Mouse (Mus musculus) midbrain, embryonic 13.5 days (tissue): ENCODE data around the gene Cwc22. TPM values are rescaled to one million over a fixed set of nuclear protein-coding genes. Genes with fewer than 3 reads are reported as not detected.
"Not testable (repeated sequence)": the region's sequence is repeated elsewhere in the genome, so short reads cannot be mapped to it uniquely, and the experiment has no call there.

Experiments
- ATAC-seq: fragments of 200-750 bp; cut with Nextera tagmentation; 2 replicates; pipeline ENCODE4 v1.8.0; 2017; ENCODE audit warnings: mild to moderate bottlenecking, moderate TSS enrichment, moderate library complexity
- H3K27ac ChIP-seq: fragments of 300-500 bp; sonication (generic); 2 replicates; pipeline ENCODE4 v1.5.1; 2015; ENCODE audit warnings: inconsistent platforms, mild to moderate bottlenecking, moderate library complexity
- H3K27me3 ChIP-seq: fragments of 300-500 bp; sonication (generic); 2 replicates; pipeline ENCODE4 v1.6.1; 2015; ENCODE audit warnings: mild to moderate bottlenecking, inconsistent platforms
- H3K36me3 ChIP-seq: fragments of 300-500 bp; sonication (generic); 2 replicates; pipeline ENCODE4 v1.6.1; 2015; ENCODE audit warnings: mild to moderate bottlenecking, inconsistent platforms
- H3K4me1 ChIP-seq: fragments of 300-500 bp; sonication (generic); replicated peaks from 2 replicates; pipeline ENCODE4 v1.6.1; 2015; ENCODE audit warnings: inconsistent platforms
- H3K4me2 ChIP-seq: fragments of 300-500 bp; sonication (generic); replicated peaks from 2 replicates; pipeline ENCODE4 v1.6.1; 2015; ENCODE audit warnings: moderate library complexity, mild to moderate bottlenecking, inconsistent platforms
- H3K4me3 ChIP-seq: fragments of 300-500 bp; sonication (generic); replicated peaks from 2 replicates; pipeline ENCODE4 v1.5.1; 2015; ENCODE audit warnings: mild to moderate bottlenecking, inconsistent platforms
- H3K9ac ChIP-seq: fragments of 300-500 bp; sonication (generic); replicated peaks from 2 replicates; pipeline ENCODE4 v1.6.1; 2015; ENCODE audit warnings: mild to moderate bottlenecking, inconsistent platforms
- H3K9me3 ChIP-seq: fragments of 300-500 bp; sonication (generic); 2 replicates; pipeline ENCODE4 v1.6.1; 2016; ENCODE audit warnings: mild to moderate bottlenecking, inconsistent platforms
- WGBS: fragments of 180-500 bp; shearing (Covaris S2); methylation state at CpG from one replicate; pipeline ENCODE4 v1.1.7; 2015; 5-methylcytosine and 5-hydroxymethylcytosine counted together
- polyA plus RNA-seq: library from polyadenylated mRNA; unstranded; fragments of >200 nt; fragmentation: Nextera tagmentation; extraction: Ambion mirVana; gene quantifications from 2 replicates; pipeline ENCODE4 v1.2.1, GENCODE M21; 2015

Cwc22 gene
- polyA plus RNA-seq, 1 experiment from 2014 or later = 26.7 TPM

DNA sequence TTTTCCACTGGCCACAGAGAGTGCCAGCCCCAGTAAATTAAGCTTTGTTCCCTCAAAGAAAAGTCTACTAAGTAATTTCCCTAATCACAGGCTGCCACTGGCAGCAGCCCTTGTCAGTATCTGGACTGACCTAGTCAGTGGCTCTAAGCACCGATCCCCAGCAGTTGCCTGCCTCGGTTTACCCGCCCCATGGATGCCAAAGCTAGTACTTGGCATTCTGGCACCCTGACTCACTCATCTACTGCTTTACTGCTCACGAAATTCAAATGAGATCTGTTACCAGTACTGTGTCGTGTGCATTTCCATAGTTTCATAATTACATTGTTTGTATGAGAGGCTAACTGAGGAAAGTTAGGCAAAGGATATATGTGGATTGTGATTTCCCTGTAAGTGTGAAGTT is 44.9 kb downstream of the Cwc22 start:
- no peak overlapping the region for H3K4me2 ChIP-seq
- peaks cover 80% of the 10 kb centered on the region for H3K36me3 ChIP-seq
- 96% methylated on average over 5 of the region's 5 CpGs for WGBS
- no peaks in the 10 kb centered on the region for H3K9me3 ChIP-seq
- ATAC-seq = no peak
- H3K27me3 ChIP-seq = no peaks in the 10 kb centered on the region
- no peak overlapping the region for H3K4me3 ChIP-seq
- H3K9ac ChIP-seq = no peak overlapping the region
- no peaks in the 10 kb centered on the region for H3K4me1 ChIP-seq
- no peak overlapping the region for H3K27ac ChIP-seq

DNA sequence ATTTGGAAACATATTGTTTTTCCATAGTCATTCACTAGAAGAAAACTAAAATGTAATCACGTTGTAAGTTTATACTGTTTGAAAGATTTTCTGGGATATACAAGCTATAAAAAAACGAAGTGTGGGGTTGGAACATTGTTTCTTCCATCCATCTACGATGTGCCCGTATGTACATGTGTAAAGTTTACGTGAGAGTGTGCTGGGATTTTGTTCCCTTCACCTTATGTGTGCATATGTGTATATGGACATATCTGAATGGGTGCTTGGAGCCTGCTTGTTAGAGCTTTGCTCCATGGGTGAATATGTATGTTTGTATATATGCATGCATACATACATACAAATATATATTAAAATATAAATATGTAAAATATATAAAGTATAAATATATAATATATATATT is 45.4 kb downstream of the Cwc22 start:
- H3K27ac ChIP-seq = no peak overlapping the region
- no peak overlapping the region for H3K4me2 ChIP-seq
- no peak for ATAC-seq
- peaks cover 81% of the 10 kb centered on the region for H3K36me3 ChIP-seq
- no peak overlapping the region for H3K9ac ChIP-seq
- no peak overlapping the region for H3K4me3 ChIP-seq
- WGBS = 98% methylated on average over 5 of the region's 5 CpGs
- no peaks in the 10 kb centered on the region for H3K9me3 ChIP-seq
- no peaks in the 10 kb centered on the region for H3K4me1 ChIP-seq
- H3K27me3 ChIP-seq = no peaks in the 10 kb centered on the region

DNA sequence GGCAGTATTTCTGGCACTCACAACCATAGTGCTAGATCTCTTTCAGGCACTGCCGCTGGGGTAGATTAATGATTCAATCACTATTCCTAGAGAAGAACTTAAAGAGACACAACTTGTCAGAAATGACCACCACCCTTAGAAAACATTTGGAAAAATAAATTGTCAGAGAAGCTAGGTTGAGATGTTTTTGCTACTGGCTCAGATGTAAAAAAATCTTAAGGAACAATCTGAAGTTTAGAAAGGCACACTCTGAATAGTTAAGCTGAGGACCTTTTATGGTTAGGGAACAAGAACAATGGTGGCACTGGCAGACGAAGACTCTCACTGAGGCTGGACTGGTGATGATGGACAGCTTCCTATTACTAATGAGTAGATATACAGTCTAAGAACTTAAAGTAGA is 46.1 kb downstream of the Cwc22 start:
- Histone ChIP-seq H3K36me3 (peaks cover 77% of the 10 kb centered on the region), H3K4me2 (no peak overlapping the region), H3K9me3 (no peaks in the 10 kb centered on the region), H3K4me1 (no peaks in the 10 kb centered on the region), H3K4me3 (no peak overlapping the region), H3K9ac (no peak overlapping the region), H3K27me3 (no peaks in the 10 kb centered on the region), H3K27ac (no peak overlapping the region)
- 84% methylated on average over 2 of the region's 2 CpGs for WGBS
- no peak for ATAC-seq

DNA sequence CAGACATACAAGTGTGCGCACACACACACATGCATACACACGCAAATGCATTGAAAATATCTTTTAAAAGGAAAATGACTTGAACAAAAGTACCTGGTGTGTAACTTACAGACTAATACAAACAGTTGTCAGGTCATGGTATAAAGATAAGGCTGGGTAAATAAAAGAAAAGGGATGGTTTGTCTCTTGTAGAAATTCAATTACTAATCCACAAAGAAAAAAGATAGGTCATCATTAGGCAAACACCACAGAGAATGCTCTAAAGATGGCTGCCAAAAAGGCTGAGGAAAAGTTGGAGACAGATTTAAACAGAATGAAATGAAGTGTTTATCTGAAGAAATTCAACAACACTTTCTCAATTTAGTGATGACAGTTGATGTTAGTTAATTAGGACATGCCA is 47.7 kb downstream of the Cwc22 start:
- no peak for ATAC-seq
- Histone ChIP-seq H3K4me3 (no peak overlapping the region), H3K36me3 (peaks cover 76% of the 10 kb centered on the region), H3K27ac (no peak overlapping the region), H3K9ac (no peak overlapping the region), H3K4me2 (no peak overlapping the region), H3K27me3 (no peaks in the 10 kb centered on the region), H3K4me1 (no peaks in the 10 kb centered on the region), H3K9me3 (no peaks in the 10 kb centered on the region)
- WGBS = 100% methylated on average over 2 of the region's 2 CpGs

DNA sequence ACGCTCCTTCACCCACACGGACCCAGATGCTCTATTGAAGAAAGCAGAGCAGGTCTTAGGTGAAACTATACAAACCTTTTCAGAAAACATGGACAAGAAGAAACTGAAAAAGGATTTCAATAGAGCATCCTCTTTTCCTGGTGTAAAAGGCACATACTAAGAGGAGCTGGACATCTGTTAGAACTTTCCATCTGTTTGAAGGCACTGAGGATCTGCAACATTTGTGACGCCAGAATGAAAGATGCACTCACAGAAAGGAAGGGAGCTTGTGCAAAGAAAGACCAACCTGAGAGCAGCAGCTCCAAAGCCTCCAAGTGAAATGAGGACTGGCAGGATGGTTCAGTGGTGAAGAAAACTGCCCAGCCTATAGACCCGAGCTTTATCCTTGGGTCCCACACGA is 48.2 kb downstream of the Cwc22 start:
- H3K27ac ChIP-seq = no peak overlapping the region
- no peak for ATAC-seq
- no peak overlapping the region for H3K4me3 ChIP-seq
- H3K4me1 ChIP-seq = no peaks in the 10 kb centered on the region
- H3K4me2 ChIP-seq = no peak overlapping the region
- WGBS = 92% methylated on average over 5 of the region's 5 CpGs
- no peaks in the 10 kb centered on the region for H3K27me3 ChIP-seq
- H3K36me3 ChIP-seq = peaks cover 75% of the 10 kb centered on the region
- no peak overlapping the region; the same call in 1 of the 2 replicates for H3K9ac ChIP-seq
- H3K9me3 ChIP-seq = no peaks in the 10 kb centered on the region

DNA sequence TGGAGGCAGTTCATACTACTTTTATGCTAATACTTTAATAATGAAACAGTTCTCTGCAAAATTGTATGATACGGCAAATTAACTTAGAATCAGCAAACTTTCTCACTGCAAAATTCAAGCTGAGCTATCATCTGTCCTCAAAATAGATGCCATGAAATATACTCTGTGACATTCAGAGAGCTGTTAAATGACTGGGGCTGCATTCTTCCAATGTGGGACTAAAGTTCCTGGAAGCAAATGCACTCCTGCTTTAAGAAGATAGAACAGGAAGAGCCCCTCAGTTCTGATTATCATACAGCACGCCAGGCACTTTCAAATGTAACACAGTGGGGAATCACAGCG is 48.6 kb downstream of the Cwc22 start:
- H3K36me3 ChIP-seq = peaks cover 78% of the 10 kb centered on the region
- WGBS = 86% methylated on average over 3 of the region's 3 CpGs

DNA sequence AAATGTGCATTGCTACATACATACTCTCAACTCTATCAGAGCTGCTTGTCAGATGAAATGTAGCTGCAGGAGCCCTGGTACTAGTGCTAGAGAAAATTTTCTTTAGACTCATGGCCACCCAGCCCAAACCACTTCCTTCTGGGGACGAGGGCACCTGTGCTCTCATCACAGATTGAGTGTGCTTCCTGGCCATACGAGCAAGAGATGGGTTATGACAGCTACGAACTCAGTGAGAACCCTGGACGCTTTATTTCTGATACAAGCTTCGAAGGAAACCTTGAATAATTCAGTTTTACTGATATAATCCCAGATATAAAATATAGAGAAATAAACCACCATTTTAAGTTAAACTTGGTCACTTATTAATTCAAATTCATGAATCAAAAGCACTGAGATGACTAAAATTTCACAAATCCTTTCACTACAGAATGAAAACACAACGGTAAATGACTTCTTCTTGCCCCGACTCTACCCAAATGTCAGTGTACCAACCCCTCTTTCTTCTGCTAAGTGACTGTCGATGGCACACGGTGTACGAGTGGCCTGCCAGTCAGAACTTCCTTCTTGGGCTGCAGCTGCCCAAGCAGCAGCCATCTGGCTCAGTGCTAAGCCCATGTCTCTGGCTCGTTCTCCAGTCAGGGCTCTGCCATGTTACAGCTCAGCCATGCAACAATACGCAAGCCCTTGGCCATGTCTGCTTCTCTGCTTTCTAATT is 49.2 kb downstream of the Cwc22 start:
- 93% methylated on average over 12 of the region's 12 CpGs for WGBS
- H3K4me1 ChIP-seq = no peaks in the 10 kb centered on the region
- no peak for ATAC-seq
- H3K9me3 ChIP-seq = no peaks in the 10 kb centered on the region
- H3K4me2 ChIP-seq = no peak overlapping the region
- H3K4me3 ChIP-seq = no peak overlapping the region
- no peak overlapping the region for H3K27ac ChIP-seq
- no peak overlapping the region for H3K9ac ChIP-seq
- peaks cover 77% of the 10 kb centered on the region for H3K36me3 ChIP-seq
- H3K27me3 ChIP-seq = no peaks in the 10 kb centered on the region

More for the DNA sequence above, 48.6 kb downstream of the Cwc22 start:
- Histone ChIP-seq H3K27me3 (no peaks in the 10 kb centered on the region), H3K4me2 (no peak overlapping the region), H3K4me1 (no peaks in the 10 kb centered on the region), H3K9me3 (no peaks in the 10 kb centered on the region), H3K4me3 (no peak overlapping the region), H3K27ac (no peak overlapping the region), H3K9ac (no peak overlapping the region; the same call in 1 of the 2 replicates)
- no peak for ATAC-seq

DNA sequence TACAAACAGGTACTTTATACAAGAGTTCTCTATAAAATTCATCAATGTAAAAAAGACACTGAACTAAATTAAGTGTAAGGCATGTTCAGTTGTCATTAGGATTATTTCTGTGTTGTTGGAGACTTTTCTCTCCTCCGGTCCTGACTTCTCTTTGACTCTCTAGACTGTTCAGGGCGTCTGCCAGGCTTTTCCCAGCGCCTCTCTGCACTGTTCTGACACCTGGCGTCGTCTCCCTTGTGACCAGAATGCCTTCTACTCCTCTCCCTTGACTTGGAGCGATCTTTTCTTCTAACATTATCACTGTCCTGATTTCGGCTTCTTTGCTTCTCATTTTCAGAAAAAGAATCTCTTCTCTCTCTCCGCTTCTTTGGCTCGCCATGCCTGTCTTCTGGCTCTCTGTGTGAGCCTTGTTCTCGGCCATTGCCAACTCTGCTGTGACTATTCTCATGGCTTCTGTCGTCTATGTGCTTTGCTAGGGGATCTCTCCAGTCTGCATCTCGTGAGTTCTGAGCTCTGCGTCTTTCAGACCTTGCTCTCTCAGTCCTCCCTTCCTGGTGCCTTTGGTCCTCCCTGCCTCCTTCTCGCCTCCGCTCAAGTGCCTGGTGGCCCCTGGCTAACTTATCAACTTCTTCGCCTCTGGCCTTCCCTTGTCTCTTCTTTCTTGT is 50.1 kb downstream of the Cwc22 start:
- not testable (repeated sequence) for H3K9ac ChIP-seq, H3K4me1 ChIP-seq, ATAC-seq, H3K27me3 ChIP-seq, H3K4me2 ChIP-seq, H3K4me3 ChIP-seq, H3K27ac ChIP-seq, H3K9me3 ChIP-seq
- 95% methylated on average over 16 of the region's 16 CpGs for WGBS
- H3K36me3 ChIP-seq = peaks cover 72% of the 10 kb centered on the region

DNA sequence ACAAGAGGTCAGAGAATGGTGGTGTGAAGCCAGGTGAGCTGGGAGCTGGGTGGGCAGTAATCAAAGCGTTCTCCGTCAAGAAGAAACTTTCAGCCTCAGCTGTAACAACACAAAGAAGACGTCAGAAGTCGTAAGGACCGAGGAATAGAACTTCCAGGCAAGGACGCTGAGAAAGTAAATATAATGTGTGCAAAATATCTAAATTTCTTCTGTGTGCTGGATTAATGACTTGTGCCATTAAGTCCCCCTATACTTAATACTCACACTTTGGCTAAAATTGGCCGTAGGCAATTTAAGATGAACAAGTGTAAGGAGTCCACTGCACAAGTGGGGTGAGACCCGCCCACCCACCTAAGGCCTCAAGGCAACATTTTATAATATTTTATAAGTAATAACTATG is 51.3 kb downstream of the Cwc22 start:
- Histone ChIP-seq H3K36me3 (peaks cover 66% of the 10 kb centered on the region), H3K4me3 (no peak overlapping the region), H3K9ac (no peak overlapping the region), H3K27me3 (no peaks in the 10 kb centered on the region), H3K4me2 (no peak overlapping the region), H3K27ac (no peak overlapping the region), H3K4me1 (no peaks in the 10 kb centered on the region), H3K9me3 (no peaks in the 10 kb centered on the region)
- ATAC-seq = no peak
- 95% methylated on average over 8 of the region's 8 CpGs for WGBS

DNA sequence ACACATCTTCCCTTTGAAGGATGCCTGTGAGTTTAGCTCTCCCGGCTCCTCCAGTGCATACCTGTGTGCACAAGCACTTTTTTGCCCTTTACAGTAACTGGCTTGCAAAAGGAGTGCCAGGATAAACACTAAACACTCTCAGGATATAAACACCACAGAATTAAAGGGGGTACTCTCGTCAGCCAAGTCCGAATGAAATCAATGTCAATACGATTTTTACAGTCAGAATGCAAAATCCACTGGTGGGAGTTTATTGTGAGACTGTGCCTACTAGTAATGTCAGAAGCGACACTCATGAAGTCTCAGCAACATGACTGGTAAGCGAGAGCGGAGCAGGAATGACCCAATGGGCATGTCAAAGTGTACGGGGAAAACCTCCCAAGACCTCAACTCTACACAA is 52.7 kb downstream of the Cwc22 start:
- no peak overlapping the region for H3K9ac ChIP-seq
- no peaks in the 10 kb centered on the region for H3K4me1 ChIP-seq
- no peak overlapping the region for H3K27ac ChIP-seq
- 97% methylated on average over 8 of the region's 8 CpGs for WGBS
- no peak overlapping the region for H3K4me3 ChIP-seq
- no peaks in the 10 kb centered on the region for H3K9me3 ChIP-seq
- no peak overlapping the region for H3K4me2 ChIP-seq
- H3K27me3 ChIP-seq = no peaks in the 10 kb centered on the region
- ATAC-seq = no peak
- peaks cover 53% of the 10 kb centered on the region for H3K36me3 ChIP-seq

DNA sequence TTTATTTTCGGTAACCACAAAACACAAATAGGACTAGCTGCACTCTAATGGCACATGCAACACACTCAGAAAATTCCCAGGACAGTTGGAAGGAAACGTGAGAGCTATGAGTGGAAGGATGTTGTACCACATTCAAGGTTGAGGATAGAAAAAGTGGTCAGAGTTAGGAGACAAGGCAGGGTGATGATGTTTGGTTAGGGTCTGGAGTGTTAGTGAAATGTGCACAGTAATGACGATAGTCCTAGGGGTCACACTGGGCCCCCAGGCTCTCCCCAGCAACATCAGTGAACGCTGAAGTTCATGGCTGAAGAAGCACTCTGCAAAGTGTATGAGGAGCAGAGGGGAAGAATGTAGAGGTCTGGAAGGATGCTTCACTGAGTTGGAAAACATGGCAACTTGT is 53.6 kb downstream of the Cwc22 start:
- Histone ChIP-seq H3K36me3 (peaks cover 45% of the 10 kb centered on the region), H3K27me3 (no peaks in the 10 kb centered on the region), H3K4me2 (no peak overlapping the region), H3K9me3 (no peaks in the 10 kb centered on the region), H3K4me1 (no peaks in the 10 kb centered on the region), H3K9ac (no peak overlapping the region), H3K27ac (no peak overlapping the region), H3K4me3 (no peak overlapping the region)
- ATAC-seq = no peak
- 93% methylated on average over 4 of the region's 4 CpGs for WGBS

DNA sequence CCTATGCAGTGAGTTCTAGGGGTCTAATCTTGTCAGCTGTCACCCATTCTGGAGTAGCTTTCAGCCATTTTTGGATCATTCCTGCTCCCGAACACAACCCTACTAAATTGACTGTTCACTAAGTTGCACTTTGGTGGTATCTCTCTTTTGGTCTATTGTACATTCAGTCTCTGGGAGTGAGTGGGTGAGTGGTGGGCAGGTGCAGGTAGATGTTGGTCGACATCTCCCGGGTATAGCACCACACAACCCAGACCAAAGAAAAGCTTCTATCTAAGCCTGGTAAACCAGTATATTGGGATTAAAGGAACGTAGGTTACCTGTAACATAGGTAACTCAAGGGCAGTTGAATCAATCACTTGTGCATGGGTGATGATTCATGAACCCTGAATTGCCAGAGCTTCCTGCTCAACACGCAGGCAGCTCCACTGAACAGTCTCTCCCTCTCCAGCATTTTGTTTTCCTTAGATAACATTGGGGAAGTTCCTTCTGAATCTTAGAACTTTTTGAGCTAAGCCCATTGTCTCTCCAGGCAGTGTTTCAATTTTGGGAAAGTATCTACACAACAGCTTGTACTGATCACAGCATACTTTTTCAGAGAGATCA is 55.2 kb downstream of the Cwc22 start:
- H3K4me1 ChIP-seq = no peaks in the 10 kb centered on the region
- H3K9ac ChIP-seq = no peak overlapping the region
- H3K4me3 ChIP-seq = no peak overlapping the region
- H3K27me3 ChIP-seq = no peaks in the 10 kb centered on the region
- WGBS = 94% methylated on average over 5 of the region's 5 CpGs
- peaks cover 34% of the 10 kb centered on the region for H3K36me3 ChIP-seq
- no peaks in the 10 kb centered on the region for H3K9me3 ChIP-seq
- no peak for ATAC-seq
- H3K4me2 ChIP-seq = no peak overlapping the region
- no peak overlapping the region for H3K27ac ChIP-seq
